Mouse (Mus musculus) gastrocnemius, postnatal 36 days (tissue): Measurements from ENCODE around the gene Zap70. TPM values are rescaled to one million over a fixed set of nuclear protein-coding genes. Genes with fewer than 3 reads are reported as not detected.
A peak's percentile ranks its signal among the peaks of the same experiment; 100 is the strongest.

Experiments used
- DNase-seq, 2 experiments: peaks; one replicate each; pipeline ENCODE4 v3.0.0; 2022
- intact Hi-C: fragments of 180-260 bp; cut with DNase I; formaldehyde crosslinking; loops from one replicate; pipeline ENCODE4 v1.15.1; 2025
- total RNA-seq, 2 experiments: library from RNA; stranded (reverse); gene quantifications; 2 replicates each; pipeline ENCODE4 v1.2.3; 2021

Zap70 gene
- total RNA-seq, 2 experiments from 2014 or later = 0.89 TPM; not detected in 1

- DNase-seq = no peak
- intact Hi-C loops = no loop called here
Measured at GRCm38 (mm10) chr1:36770998-36771397, 9.4 kb downstream of the Zap70 start.

GRCm38 (mm10) chr1:36772198-36772934, 10.8 kb downstream of the Zap70 start:
- DNase-seq = no peak
- intact Hi-C loops = no loop called here

- no peak for DNase-seq
- intact Hi-C loops = loop anchor here (5.0 kb wide), 1 partner anchor 397 kb away; no protein-coding TSS in a partner anchor
Measured at GRCm38 (mm10) chr1:36780793-36781192, 19.2 kb downstream of the Zap70 start.

GRCm38 (mm10) chr1:36782476-36782875, 20.9 kb downstream of the Zap70 start:
- DNase-seq = no peak
- intact Hi-C loops = loop anchor here (5.0 kb wide), 1 partner anchor 395 kb away; no protein-coding TSS in a partner anchor

GRCm38 (mm10) chr1:36784365-36785134, 23.0 kb downstream of the Zap70 start:
- intact Hi-C loops = loop anchor here (2.0 to 5.0 kb wide), 2 partner anchors 393 to 466 kb away; no protein-coding TSS in a partner anchor
- peak; percentile 42 to 61 for DNase-seq

GRCm38 (mm10) chr1:36785238-36785641, 23.6 kb downstream of the Zap70 start:
- intact Hi-C loops = loop anchor here (2.0 kb wide), 1 partner anchor 466 kb away; no protein-coding TSS in a partner anchor
- no peak for DNase-seq

GRCm38 (mm10) chr1:36786377-36786776, 24.8 kb downstream of the Zap70 start:
- intact Hi-C loops = no loop called here
- DNase-seq = no peak

GRCm38 (mm10) chr1:36789416-36789815, 27.8 kb downstream of the Zap70 start:
- intact Hi-C loops = no loop called here
- DNase-seq = no peak

GRCm38 (mm10) chr1:36796711-36797110, 35.1 kb downstream of the Zap70 start:
- intact Hi-C loops = no loop called here
- DNase-seq = no peak

GRCm38 (mm10) chr1:36797481-36797880, 35.9 kb downstream of the Zap70 start:
- no peak for DNase-seq

GRCm38 (mm10) chr1:36800379-36801011, 38.9 kb downstream of the Zap70 start:
- intact Hi-C loops = no loop called here
- no peak for DNase-seq

More at GRCm38 (mm10) chr1:36797481-36797880, 35.9 kb downstream of the Zap70 start:
- intact Hi-C loops = no loop called here

- DNase-seq = no peak
- intact Hi-C loops = no loop called here
Measured at GRCm38 (mm10) chr1:36804259-36804658, 42.7 kb downstream of the Zap70 start.

GRCm38 (mm10) chr1:36804833-36805232, 43.2 kb downstream of the Zap70 start:
- intact Hi-C loops = no loop called here
- no peak for DNase-seq

GRCm38 (mm10) chr1:36806181-36806905, 44.7 kb downstream of the Zap70 start:
- DNase-seq = no peak
- intact Hi-C loops = no loop called here

GRCm38 (mm10) chr1:36807086-36807485, 45.5 kb downstream of the Zap70 start:
- no peak for DNase-seq
- intact Hi-C loops = no loop called here

- intact Hi-C loops = no loop called here
- no peak for DNase-seq
Measured at GRCm38 (mm10) chr1:36807782-36808565, 46.4 kb downstream of the Zap70 start.

GRCm38 (mm10) chr1:36811806-36812205, 50.2 kb downstream of the Zap70 start:
- intact Hi-C loops = no loop called here
- no peak for DNase-seq

GRCm38 (mm10) chr1:36813415-36813814, 51.8 kb downstream of the Zap70 start:
- no peak for DNase-seq
- intact Hi-C loops = no loop called here

- intact Hi-C loops = no loop called here
- no peak for DNase-seq
Measured at GRCm38 (mm10) chr1:36814271-36814903, 52.8 kb downstream of the Zap70 start.
